Mouse (Mus musculus) ES-Bruce4 (cell line): ENCODE data around the gene Nol4l. TPM values are rescaled to one million over a fixed set of nuclear protein-coding genes. Genes with fewer than 3 reads are reported as not detected.

Source experiments
- H3K27ac ChIP-seq: 2 replicates; pipeline ENCODE4 v1.5.1; 2012; ENCODE audit warnings: low read length, inconsistent platforms; ENCODE audit not compliant: insufficient read depth
- H3K27me3 ChIP-seq: 2 replicates; pipeline ENCODE4 v1.6.1; 2012; ENCODE audit warnings: mild to moderate bottlenecking, low read length, inconsistent platforms; ENCODE audit not compliant: control insufficient read depth, poor library complexity, insufficient read depth, severe bottlenecking
- H3K36me3 ChIP-seq: 2 replicates; pipeline ENCODE4 v1.6.1; 2012; ENCODE audit warnings: inconsistent platforms, mild to moderate bottlenecking, low read length, moderate library complexity; ENCODE audit not compliant: control insufficient read depth, poor library complexity, insufficient read depth, severe bottlenecking
- H3K4me1 ChIP-seq: one replicate; pipeline ENCODE4 v1.8.1; 2011; ENCODE audit warnings: low read length; ENCODE audit not compliant: control insufficient read depth, insufficient read depth
- H3K4me3 ChIP-seq: 2 replicates; pipeline ENCODE4 v1.5.1; 2011; ENCODE audit warnings: low read depth, mild to moderate bottlenecking, low read length
- H3K9ac ChIP-seq: 2 replicates; pipeline ENCODE4 v1.6.1; 2012; ENCODE audit warnings: low read depth, mild to moderate bottlenecking, inconsistent platforms; ENCODE audit not compliant: poor library complexity, severe bottlenecking
- H3K9me3 ChIP-seq: replicated peaks from 2 replicates; pipeline ENCODE4 v1.6.1; 2012; ENCODE audit warnings: mild to moderate bottlenecking, low read length, inconsistent platforms; ENCODE audit not compliant: control insufficient read depth, poor library complexity, insufficient read depth, severe bottlenecking
- CTCF ChIP-seq: IDR thresholded peaks from one replicate; pipeline ENCODE4 v1.8.1; 2011; ENCODE audit warnings: low read depth, low read length
- EP300 ChIP-seq: IDR thresholded peaks from 2 replicates; pipeline ENCODE4 v1.6.1; 2011; ENCODE audit warnings: low read depth, low read length; ENCODE audit not compliant: insufficient read depth
- POLR2A ChIP-seq: IDR thresholded peaks from one replicate; pipeline ENCODE4 v1.8.1; 2011; ENCODE audit warnings: low read length; ENCODE audit not compliant: insufficient read depth
- polyA plus RNA-seq: library from polyadenylated mRNA; stranded (reverse); fragments of >200 nt; gene quantifications from 2 replicates; pipeline ENCODE4 v1.2.4, GENCODE M21; 2011; ENCODE audit warnings: low read depth; ENCODE audit not compliant: missing spikeins, insufficient read depth, insufficient read length

Gene Nol4l
- polyA plus RNA-seq, 1 experiment, result 11.5 TPM

GRCm38 (mm10) chr2:153414607-153415006 is 115.2 kb downstream of the Nol4l start:
- Histone ChIP-seq H3K27ac (no peak overlapping the region), H3K27me3 (no peaks in the 10 kb centered on the region), H3K9ac (no peak overlapping the region), H3K9me3 (no peaks in the 10 kb centered on the region), H3K4me1 (no peaks in the 10 kb centered on the region), H3K36me3 (0 out of 2 replicates have a peak, but pooled peaks cover 3% of the 10 kb centered on the region), H3K4me3 (no peak overlapping the region)
- TF ChIP-seq POLR2A (no peak), CTCF (peak; percentile 56)

DNA sequence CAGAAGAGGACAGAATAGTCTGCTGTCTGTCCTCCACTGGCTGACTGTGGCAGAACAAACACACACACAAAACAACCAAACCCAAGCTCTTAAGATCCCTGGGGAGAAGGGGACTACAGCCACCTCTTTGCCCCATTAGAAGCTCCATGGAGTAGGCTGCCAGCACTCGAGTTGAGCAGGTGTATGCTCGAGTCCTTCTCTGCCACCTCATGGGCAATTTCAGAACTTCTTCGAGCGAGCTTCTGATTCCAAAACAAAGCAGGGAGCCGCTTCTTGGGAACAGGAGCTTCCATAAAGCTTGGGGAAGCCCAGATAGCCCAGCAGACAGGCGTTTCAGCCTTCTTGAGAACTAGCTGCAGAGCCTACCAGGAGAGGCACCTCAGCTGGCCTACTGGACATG is 117.2 kb downstream of the Nol4l start:
- no peak overlapping the region for H3K27ac ChIP-seq
- no peak overlapping the region for H3K9ac ChIP-seq
- no peak overlapping the region for H3K4me3 ChIP-seq
- no peaks in the 10 kb centered on the region for H3K9me3 ChIP-seq
- H3K36me3 ChIP-seq, result 0 out of 2 replicates have a peak, but pooled peaks cover 1% of the 10 kb centered on the region
- H3K27me3 ChIP-seq, result no peaks in the 10 kb centered on the region
- H3K4me1 ChIP-seq, result no peaks in the 10 kb centered on the region
- TF ChIP-seq POLR2A (no peak), EP300 (no peak)

DNA sequence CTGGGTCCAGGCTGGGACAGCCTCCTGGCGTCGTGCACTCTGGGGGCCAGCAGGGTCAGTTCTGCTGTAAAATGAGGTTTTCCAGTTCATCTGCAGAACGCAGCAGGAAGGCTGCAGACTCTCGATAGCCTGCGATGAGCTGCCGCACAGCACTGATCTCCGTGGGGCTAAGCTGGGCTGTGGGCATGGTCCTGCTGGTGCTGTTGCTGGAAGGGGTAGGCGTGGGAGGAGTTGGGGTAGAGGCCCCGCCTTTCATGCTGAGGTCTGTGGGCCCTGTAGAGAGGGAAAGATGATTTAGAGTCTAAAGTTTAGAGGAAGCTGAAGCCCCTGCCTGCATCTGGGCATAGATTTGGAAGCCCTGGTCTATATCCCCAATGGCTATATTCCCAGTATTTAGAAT is 118.2 kb downstream of the Nol4l start:
- no peak for TF ChIP-seq POLR2A
- TF ChIP-seq CTCF, result no peak
- TF ChIP-seq EP300, result no peak
- Histone ChIP-seq H3K36me3 (no peaks in the 10 kb centered on the region), H3K4me1 (no peaks in the 10 kb centered on the region)

GRCm38 (mm10) chr2:153408971-153409370 is 120.8 kb downstream of the Nol4l start:
- Histone ChIP-seq H3K36me3 (no peaks in the 10 kb centered on the region), H3K27ac (no peak overlapping the region), H3K4me1 (no peaks in the 10 kb centered on the region), H3K27me3 (no peaks in the 10 kb centered on the region), H3K9me3 (no peaks in the 10 kb centered on the region), H3K9ac (no peak overlapping the region), H3K4me3 (no peak overlapping the region)
- TF ChIP-seq POLR2A (no peak), CTCF (no peak), EP300 (no peak)

More for the DNA sequence above, 118.2 kb downstream of the Nol4l start:
- H3K9me3 ChIP-seq, result no peaks in the 10 kb centered on the region
- H3K27ac ChIP-seq, result no peak overlapping the region
- H3K27me3 ChIP-seq, result no peaks in the 10 kb centered on the region
- H3K9ac ChIP-seq, result no peak overlapping the region
- H3K4me3 ChIP-seq, result no peak overlapping the region

DNA sequence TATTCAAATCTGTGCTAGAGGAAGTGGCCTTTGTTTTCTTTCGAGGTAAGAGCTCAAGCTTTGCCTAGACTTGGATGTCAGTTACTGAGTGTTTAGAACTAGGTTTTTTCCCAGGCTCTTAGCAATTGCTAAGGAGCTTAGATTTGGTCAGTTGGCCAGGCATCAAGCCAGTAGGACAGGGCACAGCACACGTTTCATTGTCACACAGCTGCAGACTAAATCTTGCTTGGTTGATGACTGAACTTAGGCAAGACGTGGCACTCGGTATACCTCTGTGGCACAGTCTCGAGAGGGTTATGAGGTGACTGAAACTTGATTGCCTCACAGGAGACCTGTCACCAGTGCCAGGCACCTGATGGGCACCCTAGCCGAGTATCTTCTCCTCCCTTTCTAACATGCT is 122.9 kb downstream of the Nol4l start:
- no peaks in the 10 kb centered on the region for H3K27me3 ChIP-seq
- no peak overlapping the region for H3K4me3 ChIP-seq
- no peak overlapping the region for H3K27ac ChIP-seq
- H3K4me1 ChIP-seq, result no peaks in the 10 kb centered on the region
- H3K9ac ChIP-seq, result no peak overlapping the region
- no peaks in the 10 kb centered on the region for H3K9me3 ChIP-seq
- no peaks in the 10 kb centered on the region for H3K36me3 ChIP-seq
- TF ChIP-seq EP300, result no peak
- TF ChIP-seq POLR2A, result no peak
- TF ChIP-seq CTCF, result no peak

DNA sequence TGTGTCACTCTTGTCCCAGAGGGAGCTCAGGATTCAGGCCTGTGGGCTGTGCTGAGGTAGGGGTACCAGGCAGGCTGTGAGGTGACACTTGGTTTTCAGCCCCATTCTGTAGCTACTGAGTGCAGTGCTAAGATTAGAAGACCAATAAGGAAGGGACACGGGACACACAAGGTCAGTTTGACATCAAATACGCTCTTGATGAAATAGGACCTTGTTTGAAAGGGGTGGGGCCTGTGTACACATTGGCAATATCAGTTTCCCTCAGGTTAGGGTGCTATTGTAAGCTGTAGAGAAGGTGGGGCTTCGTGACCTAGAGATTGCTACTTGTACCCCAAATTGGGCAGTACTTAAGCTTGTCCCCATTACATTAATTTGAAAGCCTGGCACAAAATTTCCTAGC is 124.9 kb downstream of the Nol4l start:
- Histone ChIP-seq H3K4me1 (no peaks in the 10 kb centered on the region), H3K9me3 (no peaks in the 10 kb centered on the region), H3K4me3 (no peak overlapping the region), H3K27ac (no peak overlapping the region), H3K27me3 (no peaks in the 10 kb centered on the region), H3K36me3 (peaks cover 10% of the 10 kb centered on the region), H3K9ac (no peak overlapping the region)
- TF ChIP-seq EP300 (no peak), POLR2A (no peak)

DNA sequence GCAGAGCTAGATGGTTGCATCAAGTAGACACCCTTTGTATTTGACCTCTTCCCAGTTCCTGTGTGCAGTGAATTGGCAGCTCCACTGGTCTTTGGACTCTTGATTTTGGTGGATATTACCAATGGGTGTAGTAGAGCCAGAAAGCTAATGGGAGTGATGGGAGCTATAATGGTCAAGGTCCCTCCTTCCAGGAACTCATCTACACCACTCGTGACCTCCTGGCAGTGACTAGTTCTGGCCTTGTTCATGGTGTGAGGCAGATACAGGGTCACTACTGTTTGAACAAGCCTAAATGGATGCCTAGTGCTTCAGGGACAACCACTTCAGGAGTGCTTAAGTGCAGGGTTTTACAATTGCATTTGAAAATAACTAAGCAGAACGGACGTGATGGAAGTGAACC is 125.7 kb downstream of the Nol4l start:
- Histone ChIP-seq H3K9ac (no peak overlapping the region), H3K4me3 (no peak overlapping the region), H3K27ac (no peak overlapping the region), H3K4me1 (no peaks in the 10 kb centered on the region), H3K36me3 (peaks cover 19% of the 10 kb centered on the region), H3K9me3 (no peaks in the 10 kb centered on the region), H3K27me3 (no peaks in the 10 kb centered on the region)
- TF ChIP-seq CTCF, result no peak
- no peak for TF ChIP-seq POLR2A
- TF ChIP-seq EP300, result no peak
